Mouse (Mus musculus): ENCODE measurements around the gene Pecam1. TPM values are rescaled to one million over a fixed set of nuclear protein-coding genes. Genes with fewer than 3 reads are reported as not detected.

The Pecam1 gene
- polyA plus RNA-seq, 1 experiment from 2014 or later: 51.7 TPM

DNA sequence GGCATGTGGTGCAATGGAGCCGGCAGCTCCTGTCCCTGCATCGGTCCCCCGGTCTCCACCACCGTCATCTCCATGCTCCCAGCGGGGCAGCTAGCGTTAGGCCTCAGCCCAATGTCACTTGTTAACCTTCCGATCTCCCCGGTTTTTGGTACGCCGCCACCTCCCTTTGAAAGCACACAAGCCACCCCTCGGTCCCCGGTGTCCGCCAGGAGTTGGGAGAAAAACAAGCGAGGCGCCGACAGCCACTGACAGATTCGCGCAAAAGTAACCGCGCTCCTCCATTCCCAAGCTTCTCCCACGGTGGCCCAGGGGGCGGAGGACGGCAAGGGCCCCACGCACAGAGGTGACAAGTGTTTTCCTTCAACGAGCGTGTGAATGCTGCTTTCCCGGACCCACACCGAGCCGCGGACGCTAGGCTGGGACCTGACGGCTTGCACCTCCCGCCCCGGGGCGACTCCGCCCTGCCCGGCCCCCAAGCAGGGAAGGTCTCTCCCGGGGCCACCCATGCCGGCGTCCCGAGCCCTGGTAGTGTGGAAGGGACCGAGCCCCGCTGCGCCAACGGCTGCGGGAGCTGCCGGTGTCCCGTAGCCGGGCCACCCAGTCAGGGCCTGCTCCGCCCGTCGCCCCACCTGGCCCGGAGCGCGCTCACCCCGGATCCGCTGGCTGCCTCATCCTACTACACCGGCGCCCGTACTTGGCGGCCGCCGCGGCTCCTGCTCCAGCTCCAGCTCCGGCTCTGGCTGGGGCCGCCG, 138.0 kb downstream of the Pecam1 start:
- peak; percentile 72 for ATAC-seq (ENCODE audit: insufficient read depth, low FRiP score)
- Histone ChIP-seq H3K27ac (ENCODE audit: low read length) (peak overlapping the region; percentile 90), H3K4me1 (ENCODE audit: control insufficient read depth, insufficient read depth, low read length) (peaks cover 7% of the 10 kb centered on the region; the same call in 1 of the 2 replicates), H3K27me3 (ENCODE audit: control insufficient read depth, insufficient read depth, low read length) (no peaks in the 10 kb centered on the region), H3K4me3 (replicated peaks; ENCODE audit: low read length) (peak overlapping the region; percentile 94), H3K9me3 (replicated peaks; ENCODE audit: control insufficient read depth, low read length) (no peaks in the 10 kb centered on the region), H3K36me3 (ENCODE audit: control insufficient read depth, insufficient read depth, low read length) (no peaks in the 10 kb centered on the region), H3K4me2 (ENCODE audit: low read depth, low read length) (peak overlapping the region; percentile 59), H3K9ac (ENCODE audit: low read length) (peak overlapping the region; percentile 91)
- WGBS: under 1% methylated on average over 56 of the region's 67 CpGs

DNA sequence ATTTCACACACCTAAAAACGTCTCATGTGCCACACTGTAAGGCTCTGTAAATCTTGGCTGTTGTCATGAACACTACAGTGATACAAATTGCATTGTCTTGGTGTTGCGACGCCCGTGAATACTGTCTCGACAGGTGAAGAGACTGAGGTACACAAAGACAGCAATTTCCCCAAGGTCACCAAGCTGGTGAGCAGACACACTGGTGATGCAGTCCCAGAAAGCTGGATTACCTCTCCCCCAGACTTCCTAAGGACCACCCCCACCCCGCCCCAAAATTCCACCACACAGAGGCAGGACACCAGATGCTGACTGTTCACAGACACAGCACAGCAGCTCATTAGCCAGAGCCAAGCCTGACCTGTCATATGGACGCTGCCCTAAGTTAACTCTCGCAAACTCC, 140.7 kb downstream of the Pecam1 start:
- H3K27me3 ChIP-seq (ENCODE audit: control insufficient read depth, insufficient read depth, low read length): no peaks in the 10 kb centered on the region
- H3K36me3 ChIP-seq (ENCODE audit: control insufficient read depth, insufficient read depth, low read length): 0 out of 2 replicates have a peak, but pooled peaks cover under 1% of the 10 kb centered on the region
- no peak for ATAC-seq (ENCODE audit: insufficient read depth, low FRiP score)
- no peak overlapping the region for H3K9ac ChIP-seq (ENCODE audit: low read length)
- H3K4me2 ChIP-seq (ENCODE audit: low read depth, low read length): no peak overlapping the region
- no peak overlapping the region for H3K4me3 ChIP-seq (replicated peaks; ENCODE audit: low read length)
- WGBS: 50% methylated on average over 8 of the region's 8 CpGs
- no peak overlapping the region for H3K27ac ChIP-seq (ENCODE audit: low read length)
- H3K4me1 ChIP-seq (ENCODE audit: control insufficient read depth, insufficient read depth, low read length): peaks cover 7% of the 10 kb centered on the region; the same call in 1 of the 2 replicates
- no peaks in the 10 kb centered on the region for H3K9me3 ChIP-seq (replicated peaks; ENCODE audit: control insufficient read depth, low read length)

- Histone ChIP-seq H3K4me2 (ENCODE audit: low read depth, low read length) (no peak overlapping the region), H3K9me3 (replicated peaks; ENCODE audit: control insufficient read depth, low read length) (no peaks in the 10 kb centered on the region), H3K27ac (ENCODE audit: low read length) (no peak overlapping the region), H3K9ac (ENCODE audit: low read length) (no peak overlapping the region), H3K4me1 (ENCODE audit: control insufficient read depth, insufficient read depth, low read length) (no peaks in the 10 kb centered on the region), H3K27me3 (ENCODE audit: control insufficient read depth, insufficient read depth, low read length) (no peaks in the 10 kb centered on the region), H3K36me3 (ENCODE audit: control insufficient read depth, insufficient read depth, low read length) (0 out of 2 replicates have a peak, but pooled peaks cover 3% of the 10 kb centered on the region), H3K4me3 (replicated peaks; ENCODE audit: low read length) (no peak overlapping the region)
- no peak for ATAC-seq (ENCODE audit: insufficient read depth, low FRiP score)
- 74% methylated on average over 6 of the region's 6 CpGs for WGBS
These were observed 143.1 kb downstream of the Pecam1 start for GRCm38 (mm10) chr11:106607316-106607715.

- no peak overlapping the region for H3K9ac ChIP-seq (ENCODE audit: low read length)
- no peak overlapping the region for H3K27ac ChIP-seq (ENCODE audit: low read length)
- H3K4me2 ChIP-seq (ENCODE audit: low read depth, low read length): no peak overlapping the region
- H3K9me3 ChIP-seq (replicated peaks; ENCODE audit: control insufficient read depth, low read length): no peaks in the 10 kb centered on the region
- 37% methylated on average over 5 of the region's 5 CpGs for WGBS
- H3K27me3 ChIP-seq (ENCODE audit: control insufficient read depth, insufficient read depth, low read length): no peaks in the 10 kb centered on the region
- no peak for ATAC-seq (ENCODE audit: insufficient read depth, low FRiP score)
- H3K4me1 ChIP-seq (ENCODE audit: control insufficient read depth, insufficient read depth, low read length): no peaks in the 10 kb centered on the region
- 0 out of 2 replicates have a peak, but pooled peaks cover 3% of the 10 kb centered on the region for H3K36me3 ChIP-seq (ENCODE audit: control insufficient read depth, insufficient read depth, low read length)
- H3K4me3 ChIP-seq (replicated peaks; ENCODE audit: low read length): no peak overlapping the region
These were observed 144.4 kb downstream of the Pecam1 start for GRCm38 (mm10) chr11:106606042-106606441.

Small RNA genes within 50 kb of the gene (microRNA-seq; reads per million reads assigned to microRNA genes)
- not detected for gene Gm25994
- gene Mir3064: 6.6 reads per million, percentile 28 among the genes with 10 or more reads in this experiment

Other genes starting within 250 kb of the Pecam1 start
- gene Tex2, start 137.2 kb downstream of the Pecam1 start, polyA plus RNA-seq (2015; fragmentation: Nextera tagmentation; extraction: Ambion mirVana): 13.1 and 15.2 TPM in 2 replicates
- gene Milr1, start 598 bp upstream of the Pecam1 start, polyA plus RNA-seq (2015; fragmentation: Nextera tagmentation; extraction: Ambion mirVana): 3.1 TPM in 2 replicates
- 10.5 and 11.7 TPM in 2 replicates for gene Polg2, start 28.9 kb upstream of the Pecam1 start, polyA plus RNA-seq (2015; fragmentation: Nextera tagmentation; extraction: Ambion mirVana)
- gene Ddx5, start 38.6 kb upstream of the Pecam1 start, polyA plus RNA-seq (2015; fragmentation: Nextera tagmentation; extraction: Ambion mirVana): 304 and 316 TPM in 2 replicates
- 18.8 and 20.4 TPM in 2 replicates for gene Cep95, start 38.6 kb upstream of the Pecam1 start, polyA plus RNA-seq (2015; fragmentation: Nextera tagmentation; extraction: Ambion mirVana)
- 11.4 and 14.2 TPM in 2 replicates for gene Smurf2, start 170.1 kb upstream of the Pecam1 start, polyA plus RNA-seq (2015; fragmentation: Nextera tagmentation; extraction: Ambion mirVana)
- gene Kpna2, start 248.9 kb upstream of the Pecam1 start, polyA plus RNA-seq (2015; fragmentation: Nextera tagmentation; extraction: Ambion mirVana): 297 and 327 TPM in 2 replicates